Mouse (Mus musculus): ENCODE results near the gene Xpo4. TPM values are rescaled to one million over a fixed set of nuclear protein-coding genes. Genes with fewer than 3 reads are reported as not detected.
A peak's percentile ranks its signal among the peaks of the same experiment; 100 is the strongest.
"Not testable (repeated sequence)": the region's sequence is repeated elsewhere in the genome, so short reads cannot be mapped to it uniquely, and the experiment has no call there.

Xpo4 gene
- polyA plus RNA-seq, 1 experiment from 2014 or later = 23.4 TPM

DNA sequence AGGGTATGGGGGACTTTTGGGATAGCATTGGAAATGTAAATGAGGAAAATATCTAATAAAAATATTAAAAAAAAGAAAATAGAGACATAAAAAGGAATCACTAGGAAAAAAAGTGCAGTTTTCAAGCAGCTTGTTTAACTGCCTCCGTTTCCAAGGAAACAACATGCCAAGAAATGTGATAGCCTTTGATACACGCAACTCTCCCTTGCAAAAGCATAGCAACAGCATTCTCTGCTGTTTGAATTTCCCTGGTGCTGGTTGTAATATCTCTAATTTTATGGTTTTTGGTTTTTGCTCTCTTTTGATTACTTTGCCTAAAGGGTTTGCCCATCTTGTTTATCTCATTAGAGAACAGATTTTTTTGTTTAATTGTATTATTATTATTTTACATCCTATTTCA lies 10.3 kb upstream of the Xpo4 start:
- Histone ChIP-seq H3K9ac (no peak overlapping the region), H3K4me1 (replicated peaks) (no peaks in the 10 kb centered on the region), H3K27me3 (replicated peaks) (no peaks in the 10 kb centered on the region), H3K4me3 (replicated peaks) (no peak overlapping the region), H3K9me3 (no peaks in the 10 kb centered on the region), H3K27ac (no peak overlapping the region), H3K4me2 (replicated peaks) (no peak overlapping the region), H3K36me3 (no peaks in the 10 kb centered on the region)
- ATAC-seq = no peak
- WGBS = 44% methylated on average over 2 of the region's 2 CpGs

DNA sequence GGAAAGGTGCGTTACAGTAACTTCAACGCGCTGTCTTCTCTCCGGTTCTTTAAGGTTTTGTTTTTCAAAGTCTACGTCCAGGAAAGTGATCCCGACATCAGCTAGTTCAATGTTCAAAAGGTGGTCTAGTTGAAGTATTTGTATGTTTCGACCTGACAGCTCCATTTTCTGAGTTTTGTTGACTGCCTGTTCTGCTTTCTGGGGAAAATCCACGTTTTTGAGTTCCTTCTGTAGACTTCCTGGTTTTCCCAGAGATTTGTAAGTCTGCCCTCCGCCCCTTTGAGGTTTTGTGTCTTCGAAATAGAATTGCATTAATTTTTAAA lies 359 bp upstream of the Xpo4 start:
- H3K4me1 ChIP-seq (replicated peaks) = 0 out of 2 replicates have a peak, but pooled peaks cover 3% of the 10 kb centered on the region
- peak overlapping the region; percentile 90 for H3K9ac ChIP-seq
- H3K36me3 ChIP-seq = no peaks in the 10 kb centered on the region
- H3K27me3 ChIP-seq (replicated peaks) = no peaks in the 10 kb centered on the region
- no peaks in the 10 kb centered on the region for H3K9me3 ChIP-seq
- peak overlapping the region; percentile 74 for H3K4me3 ChIP-seq (replicated peaks)
- H3K27ac ChIP-seq = peak overlapping the region; percentile 92
- H3K4me2 ChIP-seq (replicated peaks) = peak overlapping the region; percentile 73
- WGBS = 10% methylated on average over 10 of the region's 10 CpGs
- no peak for ATAC-seq

DNA sequence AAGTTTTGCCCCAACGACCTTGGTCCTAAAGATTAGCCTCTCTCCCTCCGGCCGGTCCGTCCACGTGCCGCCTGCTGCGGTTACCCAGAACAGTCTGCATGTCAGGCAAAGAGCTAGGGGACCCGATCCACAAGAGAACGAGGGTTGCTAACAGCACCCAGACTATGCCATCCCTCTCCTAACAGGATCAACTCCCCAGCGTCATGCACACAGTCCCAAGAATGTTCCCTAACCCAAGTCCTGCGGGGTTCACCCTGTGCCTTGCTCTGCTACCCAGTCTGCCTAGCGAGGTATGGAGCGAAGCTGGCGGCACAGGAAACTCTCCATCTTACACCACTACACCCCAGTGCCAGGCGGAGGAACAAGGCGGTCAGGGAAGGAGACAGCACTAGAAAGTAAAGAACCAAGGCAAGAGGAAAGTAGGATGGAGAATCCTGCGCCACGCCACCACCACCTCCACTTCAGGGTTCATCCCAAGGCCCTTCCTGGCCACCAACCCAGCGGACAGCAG lies 864 bp downstream of the Xpo4 start:
- peak; percentile 71 for ATAC-seq
- H3K4me3 ChIP-seq (replicated peaks) = peak overlapping the region; percentile 74
- H3K36me3 ChIP-seq = no peaks in the 10 kb centered on the region
- H3K4me1 ChIP-seq (replicated peaks) = 0 out of 2 replicates have a peak, but pooled peaks cover 3% of the 10 kb centered on the region
- peak overlapping the region; percentile 92 for H3K27ac ChIP-seq
- peak overlapping the region; percentile 73 for H3K4me2 ChIP-seq (replicated peaks)
- 0% methylated on average over 19 of the region's 19 CpGs for WGBS
- H3K9ac ChIP-seq = peak overlapping the region; percentile 90
- H3K9me3 ChIP-seq = no peaks in the 10 kb centered on the region
- no peaks in the 10 kb centered on the region for H3K27me3 ChIP-seq (replicated peaks)

- WGBS = 23% methylated on average over 1 of the region's 1 CpGs
- Histone ChIP-seq H3K4me2 (replicated peaks) (peak overlapping the region; percentile 73), H3K4me1 (replicated peaks) (0 out of 2 replicates have a peak, but pooled peaks cover 3% of the 10 kb centered on the region), H3K4me3 (replicated peaks) (peak overlapping the region; percentile 74), H3K9ac (peak overlapping the region; percentile 90; the same call in 1 of the 2 replicates), H3K27ac (no peak overlapping the region), H3K36me3 (no peaks in the 10 kb centered on the region), H3K27me3 (replicated peaks) (no peaks in the 10 kb centered on the region), H3K9me3 (no peaks in the 10 kb centered on the region)
- ATAC-seq = no peak
These were observed 1.6 kb downstream of the Xpo4 start for GRCm38 (mm10) chr14:57663630-57664029.

- no peaks in the 10 kb centered on the region for H3K27me3 ChIP-seq (replicated peaks)
- H3K9me3 ChIP-seq = no peaks in the 10 kb centered on the region
- no peak overlapping the region for H3K27ac ChIP-seq
- H3K4me3 ChIP-seq (replicated peaks) = no peak overlapping the region
- no peak for ATAC-seq
- no peaks in the 10 kb centered on the region for H3K36me3 ChIP-seq
- WGBS = 95% methylated on average over 4 of the region's 4 CpGs
- no peak overlapping the region for H3K4me2 ChIP-seq (replicated peaks)
- H3K9ac ChIP-seq = no peak overlapping the region
- no peaks in the 10 kb centered on the region for H3K4me1 ChIP-seq (replicated peaks)
These were observed 6.9 kb downstream of the Xpo4 start for GRCm38 (mm10) chr14:57658301-57658700.

GRCm38 (mm10) chr14:57657500-57657899 lies 7.7 kb downstream of the Xpo4 start:
- no peaks in the 10 kb centered on the region for H3K36me3 ChIP-seq
- WGBS = 98% methylated on average over 2 of the region's 2 CpGs
- H3K4me2 ChIP-seq (replicated peaks) = no peak overlapping the region
- H3K9me3 ChIP-seq = no peaks in the 10 kb centered on the region
- H3K4me3 ChIP-seq (replicated peaks) = no peak overlapping the region
- no peak overlapping the region for H3K27ac ChIP-seq
- H3K9ac ChIP-seq = no peak overlapping the region
- H3K27me3 ChIP-seq (replicated peaks) = no peaks in the 10 kb centered on the region
- ATAC-seq = no peak
- no peaks in the 10 kb centered on the region for H3K4me1 ChIP-seq (replicated peaks)

DNA sequence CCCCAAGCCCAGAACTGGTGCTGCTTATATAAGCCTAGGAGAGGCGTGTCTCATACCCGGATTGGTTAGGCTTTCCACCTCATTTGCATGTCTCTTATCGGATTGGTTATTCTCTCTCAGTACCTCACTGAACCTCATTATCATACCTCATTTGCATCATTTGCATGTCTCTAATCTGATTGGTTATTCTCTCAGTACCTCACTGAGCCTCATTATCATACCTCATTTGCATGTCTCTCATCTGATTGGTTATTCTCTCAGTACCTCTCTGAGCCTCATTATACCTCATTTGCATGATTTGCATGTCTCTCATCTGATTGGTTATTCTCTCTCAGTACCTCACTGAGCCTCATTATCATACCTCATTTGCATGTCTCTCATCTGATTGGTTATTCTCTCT lies 8.7 kb downstream of the Xpo4 start:
- H3K4me3 ChIP-seq (replicated peaks); H3K4me2 ChIP-seq (replicated peaks); H3K9ac ChIP-seq; H3K27ac ChIP-seq; H3K27me3 ChIP-seq (replicated peaks); H3K36me3 ChIP-seq; ATAC-seq; H3K4me1 ChIP-seq (replicated peaks); H3K9me3 ChIP-seq: not testable (repeated sequence)
- WGBS = 94% methylated on average over 3 of the region's 3 CpGs

GRCm38 (mm10) chr14:57649501-57649900 lies 15.7 kb downstream of the Xpo4 start:
- no peaks in the 10 kb centered on the region for H3K36me3 ChIP-seq
- no peaks in the 10 kb centered on the region for H3K27me3 ChIP-seq (replicated peaks)
- no peaks in the 10 kb centered on the region for H3K9me3 ChIP-seq
- no peak overlapping the region for H3K4me2 ChIP-seq (replicated peaks)
- H3K4me1 ChIP-seq (replicated peaks) = no peaks in the 10 kb centered on the region
- H3K27ac ChIP-seq = no peak overlapping the region
- no peak for ATAC-seq
- no peak overlapping the region for H3K9ac ChIP-seq
- no peak overlapping the region for H3K4me3 ChIP-seq (replicated peaks)

DNA sequence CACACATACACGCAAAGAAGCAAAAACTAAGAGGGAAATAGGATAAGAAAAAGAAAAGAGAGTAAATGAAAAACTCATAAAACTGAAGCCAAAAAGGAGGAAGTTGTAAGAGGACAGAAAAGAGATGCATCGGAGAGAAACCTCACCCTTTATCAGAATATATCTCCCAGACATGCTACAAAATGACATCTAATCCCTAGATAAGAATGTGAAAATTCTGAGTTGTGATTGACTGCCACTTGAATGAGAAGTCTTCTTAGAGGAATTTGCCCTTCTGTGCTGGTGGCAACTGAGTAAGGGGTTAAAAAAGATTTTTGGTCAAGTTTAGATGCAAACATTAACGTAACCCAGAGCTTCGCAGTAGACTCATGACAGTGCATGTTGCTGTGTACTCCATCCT lies 19.1 kb downstream of the Xpo4 start:
- Histone ChIP-seq H3K4me1 (replicated peaks) (no peaks in the 10 kb centered on the region), H3K9me3 (no peaks in the 10 kb centered on the region), H3K4me2 (replicated peaks) (no peak overlapping the region), H3K9ac (no peak overlapping the region), H3K27me3 (replicated peaks) (no peaks in the 10 kb centered on the region), H3K36me3 (peaks cover 3% of the 10 kb centered on the region; the same call in 1 of the 2 replicates), H3K27ac (no peak overlapping the region), H3K4me3 (replicated peaks) (no peak overlapping the region)
- no peak for ATAC-seq
- WGBS = 82% methylated on average over 4 of the region's 4 CpGs

- no peak for ATAC-seq
- peaks cover 3% of the 10 kb centered on the region; the same call in 1 of the 2 replicates for H3K36me3 ChIP-seq
- 86% methylated on average over 3 of the region's 3 CpGs for WGBS
- H3K4me2 ChIP-seq (replicated peaks) = no peak overlapping the region
- no peak overlapping the region for H3K9ac ChIP-seq
- no peak overlapping the region for H3K4me3 ChIP-seq (replicated peaks)
- H3K27me3 ChIP-seq (replicated peaks) = no peaks in the 10 kb centered on the region
- H3K27ac ChIP-seq = no peak overlapping the region
- H3K4me1 ChIP-seq (replicated peaks) = no peaks in the 10 kb centered on the region
- no peaks in the 10 kb centered on the region for H3K9me3 ChIP-seq
These were observed 26.1 kb downstream of the Xpo4 start for GRCm38 (mm10) chr14:57639153-57639552.

DNA sequence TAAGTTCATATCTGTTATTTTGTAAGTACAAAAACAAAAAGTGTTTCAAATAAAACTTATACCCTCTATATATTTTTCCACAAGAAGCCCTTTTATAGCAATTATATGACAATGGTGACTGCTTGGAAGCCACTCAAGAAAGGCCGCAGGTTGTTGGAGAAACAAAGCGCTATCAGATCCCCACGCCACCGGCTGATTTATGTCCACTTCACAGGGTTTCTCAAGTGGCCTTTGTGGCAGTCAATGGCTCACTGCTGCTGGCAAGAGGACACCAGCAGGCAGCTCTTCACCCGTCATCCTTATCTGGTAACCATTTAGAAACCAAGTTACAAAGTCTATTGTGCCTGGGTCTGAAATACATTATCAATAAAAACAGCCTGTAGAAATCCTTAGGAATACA lies 31.1 kb downstream of the Xpo4 start:
- H3K4me2 ChIP-seq (replicated peaks) = no peak overlapping the region
- no peaks in the 10 kb centered on the region for H3K36me3 ChIP-seq
- no peaks in the 10 kb centered on the region for H3K9me3 ChIP-seq
- H3K4me3 ChIP-seq (replicated peaks) = no peak overlapping the region
- no peaks in the 10 kb centered on the region for H3K27me3 ChIP-seq (replicated peaks)
- H3K27ac ChIP-seq = no peak overlapping the region
- no peak overlapping the region for H3K9ac ChIP-seq
- WGBS = 68% methylated on average over 5 of the region's 5 CpGs
- ATAC-seq = no peak
- H3K4me1 ChIP-seq (replicated peaks) = no peaks in the 10 kb centered on the region

DNA sequence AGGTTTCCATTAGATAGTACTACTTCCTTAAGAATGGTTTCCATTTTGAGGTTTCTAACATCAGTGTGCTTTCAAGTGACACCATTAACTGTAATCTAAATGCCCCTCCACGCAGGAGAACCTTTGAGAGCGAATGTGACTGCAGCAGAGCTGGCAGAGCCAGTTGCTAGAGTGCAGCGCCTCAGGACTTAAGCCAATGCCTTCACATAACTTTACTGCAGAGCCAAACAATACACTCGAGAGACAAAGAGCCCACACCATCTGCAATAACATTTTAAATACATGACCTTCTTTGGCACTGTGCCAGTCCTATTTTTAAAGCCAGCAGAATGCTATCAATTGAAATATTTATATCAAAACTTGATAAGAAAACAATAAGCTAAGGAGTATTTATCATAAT lies 35.6 kb downstream of the Xpo4 start:
- Histone ChIP-seq H3K36me3 (peaks cover 10% of the 10 kb centered on the region; the same call in 1 of the 2 replicates), H3K4me1 (replicated peaks) (no peaks in the 10 kb centered on the region), H3K4me3 (replicated peaks) (no peak overlapping the region), H3K27me3 (replicated peaks) (no peaks in the 10 kb centered on the region), H3K9ac (no peak overlapping the region), H3K27ac (no peak overlapping the region), H3K9me3 (no peaks in the 10 kb centered on the region), H3K4me2 (replicated peaks) (no peak overlapping the region)
- no peak for ATAC-seq
- WGBS = 63% methylated on average over 4 of the region's 4 CpGs

GRCm38 (mm10) chr14:57622934-57623333 lies 42.3 kb downstream of the Xpo4 start:
- Histone ChIP-seq H3K36me3 (peaks cover 7% of the 10 kb centered on the region; the same call in 1 of the 2 replicates), H3K4me1 (replicated peaks) (no peaks in the 10 kb centered on the region), H3K27ac (no peak overlapping the region), H3K9me3 (no peaks in the 10 kb centered on the region), H3K27me3 (replicated peaks) (no peaks in the 10 kb centered on the region), H3K4me2 (replicated peaks) (no peak overlapping the region), H3K9ac (no peak overlapping the region), H3K4me3 (replicated peaks) (no peak overlapping the region)
- WGBS = 82% methylated on average over 3 of the region's 3 CpGs
- no peak for ATAC-seq
